In the genomic region with DNA sequence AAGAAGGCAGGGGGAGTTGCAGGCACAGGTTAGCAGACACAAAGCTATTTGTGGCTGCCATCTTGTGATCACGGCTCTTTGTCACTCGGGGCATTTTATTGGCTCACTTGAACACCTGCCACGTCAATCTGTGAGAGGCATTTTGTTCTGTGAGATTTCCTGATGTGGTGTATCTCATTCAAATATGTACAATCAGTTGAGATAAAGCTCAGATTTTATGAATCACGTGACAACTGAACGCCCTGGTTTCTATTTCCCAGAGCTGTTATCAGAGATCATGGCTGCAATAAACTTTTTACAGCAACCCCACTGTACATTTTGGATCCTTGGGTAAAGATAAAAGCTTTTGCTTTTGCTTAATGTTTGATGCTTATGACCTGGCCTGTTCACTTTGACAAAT, we compare ENCODE assay signal across 24 mouse cellular contexts. TPM values are rescaled to one million over a fixed set of nuclear protein-coding genes. Genes with fewer than 3 reads are reported as not detected.
"Had no signal": no experiment of that assay in that cellular context is flagged by ENCODE, and none has a peak within 500 bp of the region (broad histone marks: within the 10 kb centered on the region; RNA-seq: fewer than 3 reads in every experiment).

No protein-coding gene starts in this region.

- H3K4me2 ChIP-seq: liver, embryonic 15.5 days; lung, embryonic 15.5 days; midbrain, embryonic 11.5 days; midbrain, embryonic 13.5 days; midbrain, embryonic 15.5 days; neural tube, embryonic 12.5 days; stomach, embryonic 15.5 days had no signal

- H3K4me1 ChIP-seq: liver, embryonic 15.5 days; lung, embryonic 15.5 days; megakaryocyte, embryonic 14.5 days; midbrain, embryonic 15.5 days; neural tube, embryonic 12.5 days; stomach, embryonic 15.5 days had no signal

- DNase-seq: liver, postnatal 0 days; lung, adult 2 months; lung, postnatal 14 days; lung, postnatal 36 days; retina, postnatal 1 day; right cerebral cortex, adult 18-20 months; right cerebral cortex, postnatal 25 days; right cerebral cortex, postnatal 4 days; thymus, postnatal 14 days; thymus, postnatal 36 days had no signal

- H3K4me3 ChIP-seq: liver, embryonic 15.5 days; lung, embryonic 15.5 days; megakaryocyte, embryonic 14.5 days; midbrain, embryonic 13.5 days; midbrain, embryonic 15.5 days; neural tube, embryonic 12.5 days; stomach, embryonic 15.5 days had no signal

- H3K36me3 ChIP-seq: liver, embryonic 15.5 days; lung, embryonic 15.5 days; midbrain, embryonic 13.5 days; midbrain, embryonic 15.5 days; neural tube, embryonic 12.5 days; stomach, embryonic 15.5 days had no signal

- H3K27ac ChIP-seq: liver, embryonic 15.5 days; lung, embryonic 15.5 days; macrophage; midbrain, embryonic 13.5 days; midbrain, embryonic 15.5 days; neural tube, embryonic 12.5 days; stomach, embryonic 15.5 days; stomach, postnatal 0 days had no signal

- H3K27me3 ChIP-seq: liver, embryonic 15.5 days; lung, embryonic 15.5 days; midbrain, embryonic 13.5 days; midbrain, embryonic 15.5 days; neural tube, embryonic 12.5 days; stomach, embryonic 15.5 days had no signal

- H3K9me3 ChIP-seq: liver, embryonic 15.5 days; lung, embryonic 15.5 days; megakaryocyte, embryonic 14.5 days; midbrain, embryonic 13.5 days; midbrain, embryonic 15.5 days; neural tube, embryonic 12.5 days; stomach, embryonic 15.5 days had no signal

- H3K9ac ChIP-seq: liver, embryonic 15.5 days; liver, postnatal 0 days; lung, embryonic 15.5 days; midbrain, embryonic 13.5 days; midbrain, embryonic 15.5 days; neural tube, embryonic 12.5 days; stomach, embryonic 15.5 days had no signal

- ATAC-seq: liver, postnatal 0 days; lung, postnatal 0 days; midbrain, embryonic 13.5 days; midbrain, embryonic 15.5 days had no signal

RNA-seq across cellular contexts. Expression of a gene that starts 31.6 kb away (rescaled TPM):
- total RNA-seq: megakaryocyte progenitor cell, adult 5-6 weeks; monocyte, adult 5-6 weeks had no signal
- polyA plus RNA-seq: macrophage; midbrain, embryonic 11.5 days; midbrain, embryonic 13.5 days; neural tube, embryonic 14.5 days had no signal
